29 mouse cellular contexts compared by ENCODE assay signal in the genomic region with DNA sequence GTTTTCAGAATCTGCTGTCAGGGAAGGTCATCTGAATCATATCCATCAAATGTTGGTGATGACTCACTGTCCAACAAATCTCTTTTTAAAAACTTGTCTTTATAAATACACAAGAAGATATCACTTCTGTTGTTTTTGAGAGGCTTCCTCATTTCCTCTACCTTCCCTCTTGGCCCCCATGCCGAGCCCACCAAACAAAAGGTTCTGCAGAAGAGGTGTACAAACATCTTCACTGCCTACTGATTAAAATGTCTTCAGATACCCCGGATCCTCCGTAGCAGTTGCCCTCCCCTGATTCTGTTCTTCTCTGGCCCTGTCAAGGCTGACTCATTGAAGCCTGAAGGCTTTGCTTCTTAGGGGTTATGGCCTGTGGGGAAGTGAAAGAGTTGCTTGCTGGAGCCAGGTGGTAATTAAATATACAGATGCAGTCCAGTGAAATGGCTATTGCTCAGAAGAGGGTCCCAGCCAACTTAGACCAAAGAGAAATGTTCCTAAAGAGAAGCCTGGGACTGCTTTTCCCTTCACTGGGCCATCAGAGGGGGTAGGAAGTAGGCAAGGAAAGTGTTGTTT.
DNase-seq lines count a peak whose midpoint lies in the region; ATAC-seq lines count a peak whose summit lies in the region.
"Had no signal": no experiment of that assay in that cellular context is flagged by ENCODE, and none has a peak within 500 bp of the region (broad histone marks: within the 10 kb centered on the region; RNA-seq: fewer than 3 reads in every experiment).

No protein-coding gene starts in this region.

- H3K4me2 ChIP-seq in forebrain, embryonic 13.5 days, result no peak overlapping the region
- H3K4me2 ChIP-seq: forebrain, embryonic 12.5 days; heart, embryonic 12.5 days; hindbrain, embryonic 13.5 days; limb, embryonic 12.5 days; liver, embryonic 15.5 days; lung, embryonic 14.5 days; midbrain, embryonic 11.5 days; neural tube, embryonic 12.5 days had no signal

- no peaks in the 10 kb centered on the region for H3K4me1 ChIP-seq in forebrain, embryonic 13.5 days
- H3K4me1 ChIP-seq: forebrain, embryonic 12.5 days; heart, embryonic 12.5 days; limb, embryonic 12.5 days; liver, embryonic 15.5 days; neural tube, embryonic 12.5 days had no signal

- ATAC-seq in forebrain, embryonic 13.5 days, result no peak
- ATAC-seq: activated CD4-positive, CD25-positive, alpha-beta regulatory T cell, adult 4 months; intestine, embryonic 16.5 days; midbrain, embryonic 16.5 days had no signal

- no peaks in the 10 kb centered on the region for H3K9me3 ChIP-seq in forebrain, embryonic 13.5 days (replicated peaks)
- H3K9me3 ChIP-seq: forebrain, embryonic 12.5 days; hindbrain, embryonic 13.5 days; limb, embryonic 12.5 days; liver, embryonic 15.5 days; neural tube, embryonic 12.5 days had no signal

- no peak overlapping the region for H3K4me3 ChIP-seq in forebrain, embryonic 13.5 days
- H3K4me3 ChIP-seq: erythroblast, embryonic 14.5 days; forebrain, embryonic 12.5 days; gastrocnemius, adult 2 months; heart, embryonic 12.5 days; hindbrain, embryonic 13.5 days; limb, embryonic 12.5 days; liver, embryonic 15.5 days; neural tube, embryonic 12.5 days had no signal

- no peak overlapping the region for H3K27ac ChIP-seq in forebrain, embryonic 13.5 days
- H3K27ac ChIP-seq: forebrain, embryonic 12.5 days; gastrocnemius, adult 2 months; hindbrain, embryonic 13.5 days; limb, embryonic 12.5 days; liver, embryonic 15.5 days; neural tube, embryonic 12.5 days had no signal

- no peaks in the 10 kb centered on the region for H3K36me3 ChIP-seq in forebrain, embryonic 13.5 days (ENCODE audit: poor library complexity, severe bottlenecking)
- H3K36me3 ChIP-seq: forebrain, embryonic 12.5 days; heart, embryonic 12.5 days; hindbrain, embryonic 13.5 days; limb, embryonic 12.5 days; liver, embryonic 15.5 days; neural tube, embryonic 12.5 days had no signal

- peak; percentile 8 for DNase-seq in retina, postnatal 1 day
- DNase-seq in retina, embryonic 14.5 days (ENCODE audit: low spot score), result no peak
- peak; percentile 60 for DNase-seq in Muller cell, postnatal 12 days (ENCODE audit: inconsistent ontology term)
- DNase-seq in adrenal gland, postnatal 14 days, result peak; percentile 26
- DNase-seq in frontal cortex, adult 2 months (ENCODE audit: extremely low spot score in 1 of 2, low spot score in 1 of 2), result no peak
- DNase-seq in right cerebral cortex, postnatal 4 days, result no peak
- DNase-seq: cerebellum, adult 11-12 months; cerebellum, adult 9-11 months; gastrocnemius, adult 2 months; gastrocnemius, postnatal 36 days; heart, adult 18-20 months; heart, postnatal 4 days; kidney, adult 9 months; kidney, postnatal 10 days; lung, embryonic 14.5 days; lung, postnatal 36 days; thymus, postnatal 4 days had no signal

- 68% methylated on average over 3 of the region's 3 CpGs for WGBS in forebrain, embryonic 13.5 days

- H3K27me3 ChIP-seq in forebrain, embryonic 13.5 days, result no peaks in the 10 kb centered on the region
- H3K27me3 ChIP-seq: forebrain, embryonic 12.5 days; heart, embryonic 12.5 days; hindbrain, embryonic 13.5 days; limb, embryonic 12.5 days; liver, embryonic 15.5 days; neural tube, embryonic 12.5 days had no signal

- H3K9ac ChIP-seq in forebrain, embryonic 13.5 days, result no peak overlapping the region
- H3K9ac ChIP-seq: forebrain, embryonic 12.5 days; heart, embryonic 12.5 days; hindbrain, embryonic 13.5 days; limb, embryonic 12.5 days; liver, embryonic 15.5 days; lung, embryonic 14.5 days; neural tube, embryonic 12.5 days had no signal

Comparison
In these comparisons a context has a peak if more than half of its experiments do, and no peak if none do; other contexts are left out.
1. DNase-seq: peak in retina, postnatal 1 day (single experiment), Muller cell, postnatal 12 days (single experiment) and adrenal gland, postnatal 14 days (single experiment); none in retina, embryonic 14.5 days (single experiment), frontal cortex, adult 2 months (0 of 2) and right cerebral cortex, postnatal 4 days (single experiment).